Mouse (Mus musculus) MEL (cell line): ENCODE measurements around the gene Gm10188. TPM values are rescaled to one million over a fixed set of nuclear protein-coding genes. Genes with fewer than 3 reads are reported as not detected.

Experiments
- DNase-seq: peaks from one replicate; pipeline ENCODE4 v3.0.0; 2011; ENCODE audit warnings: low read depth, low spot score
- H3K27ac ChIP-seq: 2 replicates; pipeline ENCODE4 v1.5.1; 2012; ENCODE audit warnings: low read depth, mild to moderate bottlenecking, control low read depth, low read length, moderate library complexity; ENCODE audit not compliant: control insufficient read depth
- H3K27me3 ChIP-seq, 2 experiments: fragments of 150-350 bp in 1 of 2; sonication (generic) in 1 of 2; 2 replicates each; pipeline ENCODE4 v1.6.1; 2012; ENCODE audit warnings: low read length in 2 of 2, mild to moderate bottlenecking in 2 of 2, improper control_type of control experiment in 1 of 2, moderate library complexity in 1 of 2; ENCODE audit not compliant: insufficient read depth in 2 of 2, control insufficient read depth in 1 of 2
- H3K36me3 ChIP-seq, 2 experiments: 2 replicates each; pipeline ENCODE4 v1.6.1; 2012 to 2014; ENCODE audit warnings: low read length in 2 of 2, improper control_type of control experiment in 1 of 2, inconsistent platforms in 1 of 2, mild to moderate bottlenecking in 1 of 2; ENCODE audit not compliant: insufficient read depth in 2 of 2, control insufficient read depth in 1 of 2
- H3K4me1 ChIP-seq, 2 experiments: fragments of 150-350 bp in 1 of 2; sonication (generic) in 1 of 2; 2 replicates each; pipeline ENCODE4 v1.6.1; 2012; ENCODE audit warnings: low read length in 2 of 2, improper control_type of control experiment in 1 of 2, mild to moderate bottlenecking in 1 of 2; ENCODE audit not compliant: insufficient read depth in 2 of 2, control insufficient read depth in 1 of 2
- H3K4me3 ChIP-seq, 2 experiments: fragments of 150-350 bp in 1 of 2; sonication (generic) in 1 of 2; 2 replicates each; pipeline ENCODE4 v1.5.1; 2012; ENCODE audit warnings: low read depth in 2 of 2, low read length in 2 of 2, mild to moderate bottlenecking in 2 of 2, moderate library complexity in 2 of 2, control low read depth in 1 of 2, improper control_type of control experiment in 1 of 2; ENCODE audit not compliant: control insufficient read depth in 1 of 2, insufficient read depth in 1 of 2
- H3K79me2 ChIP-seq: 2 replicates; pipeline ENCODE4 v1.6.1; 2012; ENCODE audit warnings: mild to moderate bottlenecking, low read length, moderate library complexity; ENCODE audit not compliant: control insufficient read depth, poor library complexity, insufficient read depth
- H3K9ac ChIP-seq: 2 replicates; pipeline ENCODE4 v1.6.1; 2012; ENCODE audit warnings: low read depth, mild to moderate bottlenecking, control low read depth, low read length, moderate library complexity; ENCODE audit not compliant: control insufficient read depth, poor library complexity, severe bottlenecking
- H3K9me3 ChIP-seq: fragments of 150-350 bp; sonication (generic); replicated peaks from 2 replicates; pipeline ENCODE4 v1.6.1; 2012; ENCODE audit warnings: mild to moderate bottlenecking, low read length, improper control_type of control experiment, moderate library complexity; ENCODE audit not compliant: insufficient read depth
- BHLHE40 ChIP-seq: IDR thresholded peaks from 2 replicates; pipeline ENCODE4 v1.6.1; 2012; ENCODE audit warnings: low read depth, mild to moderate bottlenecking, inconsistent platforms, low read length, improper control_type of control experiment, borderline replicate concordance
- CHD2 ChIP-seq: IDR thresholded peaks from 2 replicates; pipeline ENCODE4 v1.6.1; 2011; ENCODE audit warnings: low read length, improper control_type of control experiment
- E2F4 ChIP-seq: IDR thresholded peaks from 2 replicates; pipeline ENCODE4 v1.6.1; 2011; ENCODE audit warnings: low read depth, low read length, improper control_type of control experiment, borderline replicate concordance
- ELF1 ChIP-seq: IDR thresholded peaks from 2 replicates; pipeline ENCODE4 v1.6.1; 2014; ENCODE audit warnings: low read depth, mild to moderate bottlenecking, inconsistent platforms, low read length, improper control_type of control experiment, moderate library complexity
- EP300 ChIP-seq, 2 experiments: IDR thresholded peaks; 2 replicates each; pipeline ENCODE4 v1.6.1; 2011; ENCODE audit warnings: improper control_type of control experiment in 2 of 2, low read length in 2 of 2, low read depth in 1 of 2, mild to moderate bottlenecking in 1 of 2
- ETS1 ChIP-seq: IDR thresholded peaks from 2 replicates; pipeline ENCODE4 v1.6.1; 2012; ENCODE audit warnings: low read depth, mild to moderate bottlenecking, inconsistent platforms, low read length, improper control_type of control experiment, moderate library complexity
- GABPA ChIP-seq: IDR thresholded peaks from 2 replicates; pipeline ENCODE4 v1.6.1; 2012; ENCODE audit warnings: low read depth, mild to moderate bottlenecking, inconsistent platforms, low read length, improper control_type of control experiment, moderate library complexity
- GATA1 ChIP-seq: IDR thresholded peaks from 2 replicates; pipeline ENCODE4 v1.6.1; 2011; ENCODE audit warnings: low read depth, low read length, improper control_type of control experiment
- HCFC1 ChIP-seq: IDR thresholded peaks from 2 replicates; pipeline ENCODE4 v1.6.1; 2012; ENCODE audit warnings: low read depth, mild to moderate bottlenecking, inconsistent platforms, low read length, improper control_type of control experiment, moderate library complexity
- KAT2A ChIP-seq: conservative IDR thresholded peaks from 2 replicates; pipeline ENCODE4 v1.6.1; 2012; ENCODE audit warnings: low read depth, low read length, improper control_type of control experiment, inconsistent platforms
- MAZ ChIP-seq: IDR thresholded peaks from 2 replicates; pipeline ENCODE4 v1.6.1; 2012; ENCODE audit warnings: low read depth, mild to moderate bottlenecking, inconsistent platforms, low read length, improper control_type of control experiment
- MXI1 ChIP-seq: IDR thresholded peaks from 2 replicates; pipeline ENCODE4 v1.6.1; 2011; ENCODE audit warnings: mild to moderate bottlenecking, low read depth, low read length, improper control_type of control experiment
- MYB ChIP-seq: IDR thresholded peaks from 2 replicates; pipeline ENCODE4 v1.6.1; 2011; ENCODE audit warnings: mild to moderate bottlenecking, low read depth, low read length, improper control_type of control experiment
- MYC ChIP-seq: IDR thresholded peaks from 2 replicates; pipeline ENCODE4 v1.6.1; 2011; ENCODE audit warnings: low read depth, mild to moderate bottlenecking, low read length, improper control_type of control experiment, moderate library complexity
- POLR2AphosphoS2 ChIP-seq: IDR thresholded peaks from 2 replicates; pipeline ENCODE4 v1.6.1; 2011; ENCODE audit warnings: low read length, improper control_type of control experiment
- SIN3A ChIP-seq: IDR thresholded peaks from 2 replicates; pipeline ENCODE4 v1.6.1; 2012; ENCODE audit warnings: low read length, improper control_type of control experiment, inconsistent platforms
- TAL1 ChIP-seq: IDR thresholded peaks from 2 replicates; pipeline ENCODE4 v1.6.1; 2012; ENCODE audit warnings: mild to moderate bottlenecking, inconsistent platforms, low read length, moderate library complexity, mixed read lengths
- USF2 ChIP-seq, 2 experiments: IDR thresholded peaks; 2 replicates each; pipeline ENCODE4 v1.6.1; 2011 to 2012; ENCODE audit warnings: improper control_type of control experiment in 2 of 2, low read length in 2 of 2, borderline replicate concordance in 1 of 2, inconsistent platforms in 1 of 2, low read depth in 1 of 2, mild to moderate bottlenecking in 1 of 2; ENCODE audit not compliant: insufficient read depth in 1 of 2
- ZKSCAN1 ChIP-seq: IDR thresholded peaks from 2 replicates; pipeline ENCODE4 v1.6.1; 2012; ENCODE audit warnings: low read depth, mild to moderate bottlenecking, inconsistent platforms, low read length, improper control_type of control experiment, moderate library complexity
- ZNF384 ChIP-seq: IDR thresholded peaks from 2 replicates; pipeline ENCODE4 v1.6.1; 2012; ENCODE audit warnings: low read depth, mild to moderate bottlenecking, inconsistent platforms, low read length, improper control_type of control experiment
- polyA plus RNA-seq, 2 experiments: library from polyadenylated mRNA; stranded (reverse) in 1 of 2; unstranded in 1 of 2; fragments of >175 nt in 1 of 2; fragments of >200 nt in 1 of 2; gene quantifications; 2 replicates each; pipeline versions ENCODE4 v1.2.1 to v1.2.4; 2012; ENCODE audit warnings: low replicate concordance in 2 of 2, low read depth in 1 of 2; ENCODE audit not compliant: insufficient read length in 2 of 2, insufficient read depth in 1 of 2, missing spikeins in 1 of 2
- total RNA-seq: library from RNA; depleted of rRNA; stranded (reverse); fragments of 300-350 nt; gene quantifications from 2 replicates; pipeline ENCODE4 v1.2.3, GENCODE M21; 2012; rRNA removed

Gene Gm10188
- total RNA-seq = not detected in 2 replicates
- polyA plus RNA-seq = not detected

- H3K79me2 ChIP-seq = no peaks in the 10 kb centered on the region
- no peak within 1 kb of the TSS for H3K27ac ChIP-seq
- no peaks in the 10 kb centered on the region for H3K36me3 ChIP-seq
- no peak within 1 kb of the TSS for H3K4me3 ChIP-seq
- H3K27me3 ChIP-seq = peaks cover 3 to 11% of the 10 kb centered on the region in 2 experiments
- H3K9me3 ChIP-seq = no peaks in the 10 kb centered on the region
- no peaks in the 10 kb centered on the region for H3K4me1 ChIP-seq
- no peak for TF ChIP-seq MYC
- no peak for TF ChIP-seq MYB
- TF ChIP-seq CHD2 = no peak
- no peak for TF ChIP-seq MXI1
- TF ChIP-seq ZKSCAN1 = no peak
- TF ChIP-seq HCFC1 = no peak
- TF ChIP-seq EP300 (IDR thresholded peaks at IDR 0.05; ENCODE audit: low read depth in 1 of 2, low read length in 2 of 2) = no peak
- TF ChIP-seq MAZ = no peak
- TF ChIP-seq ELF1 = no peak
- no peak for TF ChIP-seq ZNF384
- no peak for TF ChIP-seq POLR2AphosphoS2
- no peak for TF ChIP-seq TAL1
- TF ChIP-seq GABPA = no peak
- TF ChIP-seq BHLHE40 = no peak
- TF ChIP-seq GATA1 = no peak
- TF ChIP-seq USF2 (IDR thresholded peaks at IDR 0.05; ENCODE audit: borderline replicate concordance in 1 of 2, insufficient read depth in 1 of 2, low read depth in 1 of 2, low read length in 2 of 2) = no peak
- no peak for TF ChIP-seq KAT2A
- no peak for TF ChIP-seq SIN3A
- no peak within 1 kb of the TSS for H3K9ac ChIP-seq
- no peak for DNase-seq
These were observed at the start of gene Gm10188 for GRCm38 (mm10) chr1:132229667-132230066. Gene Gm10188, minus strand, starts transcription at chr1:132229767.

DNA sequence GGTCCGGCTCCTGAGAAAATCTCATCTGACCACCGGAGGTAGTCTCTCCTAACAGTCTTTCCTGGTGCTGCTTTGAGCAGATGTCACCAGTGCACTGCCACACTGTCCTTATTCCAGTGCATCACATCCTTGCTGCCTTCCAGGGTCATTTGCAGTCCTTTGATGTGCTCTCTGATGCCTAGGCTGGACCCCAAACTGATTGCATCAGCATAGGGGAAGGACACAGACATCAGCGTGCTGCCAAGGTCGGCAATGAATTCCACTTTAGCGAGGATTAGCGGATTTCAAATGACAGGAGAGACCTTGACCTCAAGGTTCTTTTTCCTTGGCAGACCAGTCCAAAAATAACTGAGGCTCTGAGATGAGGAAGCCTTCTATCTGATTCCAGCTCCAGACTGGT, 47.6 kb upstream of the Gm10188 start:
- Histone ChIP-seq H3K27me3 (peaks cover 5 to 8% of the 10 kb centered on the region in 2 experiments; a peak in 2 of 4 replicates), H3K4me1 (no peaks in the 10 kb centered on the region)

More for the DNA sequence above, 47.6 kb upstream of the Gm10188 start:
- H3K36me3 ChIP-seq = no peaks in the 10 kb centered on the region
- H3K79me2 ChIP-seq = no peaks in the 10 kb centered on the region
- H3K4me3 ChIP-seq = no peak overlapping the region
- H3K27ac ChIP-seq = no peak overlapping the region
- H3K9me3 ChIP-seq = no peaks in the 10 kb centered on the region
- TF ChIP-seq ELF1 (no peak), CHD2 (no peak), ZNF384 (no peak), ETS1 (no peak), ZKSCAN1 (no peak), KAT2A (no peak), TAL1 (no peak), E2F4 (no peak), EP300 (IDR thresholded peaks at IDR 0.05; ENCODE audit: low read depth in 1 of 2, low read length in 2 of 2) (no peak)
- no peak overlapping the region for H3K9ac ChIP-seq
- DNase-seq = no peak
